Mouse (Mus musculus) gastrocnemius, postnatal 14 days (tissue): Measurements from ENCODE around the gene Rfng. TPM values are rescaled to one million over a fixed set of nuclear protein-coding genes. Genes with fewer than 3 reads are reported as not detected.
A peak's percentile ranks its signal among the peaks of the same experiment; 100 is the strongest.

Source experiments
- DNase-seq: peaks from one replicate; pipeline ENCODE4 v3.0.0; 2021; ENCODE audit warnings: mixed read lengths
- intact Hi-C: fragments of 180-260 bp; cut with DNase I; formaldehyde crosslinking; loops from one replicate; pipeline ENCODE4 v1.15.1; 2025; ENCODE audit warnings: low total_unique reads
- total RNA-seq, 2 experiments: library from RNA; stranded (reverse); gene quantifications; 2 replicates each; pipeline ENCODE4 v1.2.3; 2021

Gene Rfng
- total RNA-seq, 2 experiments from 2014 or later = 6.7 to 7.9 TPM

GRCm38 (mm10) chr11:120733521-120733920 lies 50.5 kb downstream of the Rfng start:
- intact Hi-C loops = no loop called here
- DNase-seq = peak; percentile 55

DNA sequence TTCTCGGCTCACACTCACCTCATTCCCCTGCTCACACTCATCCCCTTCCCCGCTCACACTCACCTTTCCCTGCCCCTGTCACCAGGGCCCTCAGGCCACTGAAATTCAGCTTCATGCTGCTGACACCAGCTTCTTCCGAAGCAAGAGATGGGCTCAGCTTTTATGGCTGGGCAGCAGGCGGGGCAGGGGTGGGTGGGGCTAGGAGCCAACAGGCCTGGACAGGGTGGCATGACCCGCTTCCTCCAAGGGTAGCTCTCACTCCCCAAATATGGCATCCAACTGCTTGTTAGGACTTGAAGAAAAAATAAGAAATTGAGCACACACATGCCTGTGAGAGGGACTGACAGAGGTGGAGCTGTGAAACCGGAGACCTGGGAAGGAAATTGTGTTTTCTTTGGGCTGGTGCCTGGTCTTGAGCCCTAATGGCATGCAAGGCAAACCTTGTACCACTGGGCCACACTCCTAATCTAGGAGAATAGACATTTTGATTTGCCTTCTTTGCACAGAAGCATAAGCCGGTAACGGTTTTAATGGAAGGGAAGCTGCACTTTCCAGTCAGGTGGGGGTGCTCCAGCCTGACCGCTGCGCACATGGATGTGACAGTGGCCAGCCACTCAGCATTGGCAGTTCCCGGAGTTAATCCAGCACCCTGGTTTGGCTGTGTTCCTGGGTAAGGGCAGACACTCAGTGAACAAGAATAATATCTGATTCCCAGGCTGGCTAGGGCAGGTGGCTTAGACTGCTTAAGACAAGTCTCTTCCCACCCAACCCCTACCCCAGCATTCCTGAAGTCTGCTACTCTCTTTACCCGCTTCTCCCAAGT lies 51.9 kb downstream of the Rfng start, which contains the start of gene Cbr2:
TSS of gene Cbr2 (minus strand) at position 257 of the 823 bp plus-strand sequence.
- intact Hi-C loops = no loop called here
- DNase-seq = no peak

DNA sequence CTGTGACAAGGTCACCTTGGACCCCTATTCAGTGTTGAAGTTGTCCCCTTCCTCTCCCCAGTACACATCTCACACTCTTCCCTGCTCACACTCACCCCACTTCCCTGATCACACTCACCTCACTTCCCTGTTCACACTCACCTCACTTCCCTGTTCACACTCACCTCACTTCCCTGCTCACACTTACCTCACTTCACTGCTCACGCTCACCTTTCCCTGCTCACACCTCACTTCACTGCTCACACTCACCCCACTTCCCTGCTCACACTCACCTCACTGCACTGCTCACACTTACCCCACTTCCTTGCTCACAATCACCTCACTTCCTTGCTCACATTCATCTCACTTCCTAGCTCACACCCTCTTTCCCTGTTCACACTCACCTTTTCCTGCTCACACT lies 52.6 kb downstream of the Rfng start:
- intact Hi-C loops = no loop called here
- DNase-seq = no peak

Other genes starting within 250 kb of the Rfng start
- 10 to 100 TPM; 31.1 to 33.3 TPM for gene Mcrip1, start 234.5 kb downstream of the Rfng start, total RNA-seq
- gene Ppp1r27, start 233.1 kb downstream of the Rfng start, total RNA-seq = 100 to 1,000 TPM; 159 to 234 TPM
- 100 to 1,000 TPM; 264 to 301 TPM for gene P4hb, start 211.0 kb downstream of the Rfng start, total RNA-seq
- gene Arhgdia, start 202.6 kb downstream of the Rfng start, total RNA-seq = 100 to 1,000 TPM; 118 to 144 TPM
- 10 to 100 TPM; 44.6 to 60.9 TPM for gene Alyref, start 185.8 kb downstream of the Rfng start, total RNA-seq
- 10 to 100 TPM; 54.0 to 55.6 TPM for gene Anapc11, start 185.8 kb downstream of the Rfng start, total RNA-seq
- gene Npb, start 175.7 kb downstream of the Rfng start, total RNA-seq = not detected
- gene Pcyt2, start 166.3 kb downstream of the Rfng start, total RNA-seq = 10 to 100 TPM; 25.7 to 25.8 TPM
- gene Sirt7, start 159.0 kb downstream of the Rfng start, total RNA-seq = 1 to 10 TPM; 5.2 to 5.4 TPM
- gene Mafg, start 150.6 kb downstream of the Rfng start, total RNA-seq = 10 to 100 TPM; 29.9 to 33.1 TPM
- gene Pycr1, start 140.4 kb downstream of the Rfng start, total RNA-seq = 10 to 100 TPM; 10.3 to 13.3 TPM
- 100 to 1,000 TPM; 111 to 136 TPM for gene Myadml2, start 136.0 kb downstream of the Rfng start, total RNA-seq
- gene Notum, start 123.0 kb downstream of the Rfng start, total RNA-seq = under 1 TPM in 1 of 2 experiments, not detected in 1; 0.39 TPM
- gene Aspscr1, start 111.2 kb downstream of the Rfng start, total RNA-seq = 10 to 100 TPM; 25.0 to 26.9 TPM
- gene Cenpx, start 70.5 kb downstream of the Rfng start, total RNA-seq = 10 to 100 TPM; 25.7 to 33.3 TPM
- 1 to 10 TPM; 5.2 to 5.4 TPM for gene Lrrc45, start 70.3 kb downstream of the Rfng start, total RNA-seq
- gene Rac3, start 62.7 kb downstream of the Rfng start, total RNA-seq = 1 to 10 TPM; 1.5 to 1.9 TPM
- gene Dcxr, start 56.9 kb downstream of the Rfng start, total RNA-seq = 1 to 10 TPM; 5.4 to 6.2 TPM
- gene Cbr2, start 52.1 kb downstream of the Rfng start, total RNA-seq = 10 to 100 TPM; 10.6 to 14.4 TPM
- gene Hmga1b, start 21.4 kb downstream of the Rfng start, total RNA-seq = 10 to 100 TPM; 12.4 to 14.6 TPM
- 10 to 100 TPM; 49.5 to 51.8 TPM for gene Gps1, start 65 bp upstream of the Rfng start, total RNA-seq
- 10 to 100 TPM; 35.2 to 37.4 TPM for gene Dus1l, start 12.2 kb upstream of the Rfng start, total RNA-seq
- 10 to 100 TPM; 13.9 to 19.4 TPM for gene Fasn, start 40.3 kb upstream of the Rfng start, total RNA-seq
- 1 to 10 TPM; 2.3 to 2.8 TPM for gene Ccdc57, start 148.7 kb upstream of the Rfng start, total RNA-seq
- gene Slc16a3, start 164.3 kb upstream of the Rfng start, total RNA-seq = 100 to 1,000 TPM; 272 to 355 TPM
- 10 to 100 TPM; 50.2 to 56.9 TPM for gene Csnk1d, start 207.1 kb upstream of the Rfng start, total RNA-seq